Mouse (Mus musculus) layer of hippocampus, adult 6 months (tissue): Measurements from ENCODE around the gene 4930432M17Rik. TPM values are rescaled to one million over a fixed set of nuclear protein-coding genes. Genes with fewer than 3 reads are reported as not detected.

Experiments used
- long read RNA-seq, 2 experiments: library from polyadenylated mRNA; unstranded; transcript quantifications; one replicate each; pipeline ENCODE4 v2.0.0; 2019 to 2020
- polyA plus RNA-seq: library from polyadenylated mRNA; unstranded; fragments of <200 nt; fragmentation: Nextera tagmentation; gene quantifications from 2 replicates; pipeline ENCODE4 v1.2.3, GENCODE M21; 2021

Gene 4930432M17Rik
- polyA plus RNA-seq, result not detected in 2 replicates
- long read RNA-seq, experiment 1, result 0 reads
- long read RNA-seq, experiment 2, result 0 reads

DNA sequence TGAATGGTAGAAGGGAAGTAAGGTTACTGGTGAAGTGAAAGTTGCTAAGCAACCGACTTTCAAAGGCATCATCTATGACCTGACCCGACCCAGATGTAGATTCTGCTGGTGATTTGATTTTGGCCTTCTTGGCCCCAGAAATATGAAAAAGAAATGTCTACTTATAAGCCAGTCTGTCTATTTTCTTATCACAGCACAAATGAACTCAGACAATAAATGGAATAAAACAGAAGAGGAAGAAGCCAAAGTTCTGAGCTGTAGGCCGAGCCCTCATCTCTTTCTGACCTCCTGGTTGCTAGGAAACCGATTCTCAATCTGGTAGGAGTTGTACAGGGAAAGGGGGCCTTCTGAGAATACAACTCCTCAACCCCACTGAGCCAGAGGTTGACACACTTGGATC is at the start of gene 4930432M17Rik:
Gene 4930432M17Rik (plus strand): TSS at position 301 of the 400 bp plus-strand sequence.

DNA sequence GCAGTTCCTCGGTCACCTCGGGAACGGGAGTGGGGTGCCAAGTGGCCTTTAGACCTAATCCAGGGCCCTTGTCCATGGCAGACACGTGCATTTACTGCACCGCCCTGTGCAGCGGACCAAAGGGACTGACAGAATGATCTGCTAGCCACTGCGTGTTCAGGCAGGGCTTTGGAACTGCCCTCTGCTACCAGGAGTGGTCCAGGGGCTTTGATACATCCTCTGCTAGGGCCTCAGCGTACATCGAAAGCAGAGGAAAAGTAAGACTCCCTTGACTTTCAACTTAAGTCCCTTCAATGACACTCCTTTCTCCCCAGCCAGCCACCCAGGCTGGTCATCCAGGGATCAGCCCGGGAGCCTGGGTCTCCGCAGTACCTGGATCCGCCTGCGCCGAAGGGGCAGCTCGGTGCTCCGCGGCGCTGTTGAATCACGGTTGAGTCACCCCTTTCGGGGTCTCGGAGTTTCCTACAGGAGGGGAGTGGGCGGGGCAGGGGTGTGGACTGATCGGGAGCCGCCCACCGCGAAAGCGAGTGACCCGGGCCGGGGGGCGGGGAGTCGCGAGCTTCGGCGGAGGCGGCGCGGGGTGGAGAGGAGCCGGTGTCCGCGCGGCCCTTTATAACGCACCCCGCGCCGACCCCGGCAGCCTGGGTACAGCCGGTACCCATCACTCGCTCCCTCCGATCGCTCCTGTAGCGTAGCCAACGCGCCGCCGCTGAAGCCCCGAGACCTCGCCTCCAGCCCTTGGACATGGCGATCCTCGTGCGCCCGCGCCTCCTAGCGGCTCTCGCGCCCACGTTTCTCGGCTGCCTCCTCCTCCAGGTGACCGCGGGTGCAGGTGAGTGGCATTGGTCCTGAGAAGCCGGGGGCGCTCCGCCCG is 52.6 kb downstream of the 4930432M17Rik start, which contains the start of gene F3:
Gene F3 (plus strand): TSS at position 567 of the 874 bp plus-strand sequence.

Other genes starting within 250 kb of the 4930432M17Rik start
- 115 and 129 TPM in 2 replicates for gene Cnn3, start 244.3 kb upstream of the 4930432M17Rik start, polyA plus RNA-seq
- 0.10 and 0.43 TPM in 2 replicates for gene Slc44a3, start 138.4 kb upstream of the 4930432M17Rik start, polyA plus RNA-seq
- gene F3, start 52.8 kb downstream of the 4930432M17Rik start, polyA plus RNA-seq, result 68.2 and 69.9 TPM in 2 replicates
- 50.3 and 52.9 TPM in 2 replicates for gene Abcd3, start 144.5 kb downstream of the 4930432M17Rik start, polyA plus RNA-seq